Mouse (Mus musculus): ENCODE results near the gene Afmid. TPM values are rescaled to one million over a fixed set of nuclear protein-coding genes. Genes with fewer than 3 reads are reported as not detected.
A peak's percentile ranks its signal among the peaks of the same experiment; 100 is the strongest.
"Not testable (repeated sequence)": the region's sequence is repeated elsewhere in the genome, so short reads cannot be mapped to it uniquely, and the experiment has no call there.

Gene Afmid
- polyA plus RNA-seq, 1 experiment from 2014 or later: 6.5 TPM

GRCm38 (mm10) chr11:117792281-117792888, 33.3 kb upstream of the Afmid start:
- peak; percentile 62 for DNase-seq (ENCODE audit: low spot score)

GRCm38 (mm10) chr11:117794035-117794551, 31.6 kb upstream of the Afmid start:
- DNase-seq (ENCODE audit: low spot score): peak; percentile 72

- DNase-seq (ENCODE audit: low spot score): peak; percentile 31
Observed at GRCm38 (mm10) chr11:117796954-117797353, 28.8 kb upstream of the Afmid start.

GRCm38 (mm10) chr11:117797511-117798159, 28.1 kb upstream of the Afmid start, which contains the start of gene 6030468B19Rik:
6030468B19Rik (plus strand) TSS chr11:117797660.
- DNase-seq (ENCODE audit: low spot score): peak; percentile 39

GRCm38 (mm10) chr11:117798160-117798541, 27.6 kb upstream of the Afmid start:
- DNase-seq (ENCODE audit: low spot score): peak; percentile 47

GRCm38 (mm10) chr11:117799174-117799573, 26.6 kb upstream of the Afmid start:
- no peak for DNase-seq (ENCODE audit: low spot score)

- DNase-seq (ENCODE audit: low spot score): no peak
Observed at GRCm38 (mm10) chr11:117800038-117800437, 25.7 kb upstream of the Afmid start.

GRCm38 (mm10) chr11:117801650-117802049, 24.1 kb upstream of the Afmid start:
- no peak for DNase-seq (ENCODE audit: low spot score)

- no peak for DNase-seq (ENCODE audit: low spot score)
Observed at GRCm38 (mm10) chr11:117803166-117803688, 22.5 kb upstream of the Afmid start.

GRCm38 (mm10) chr11:117806781-117807180, 18.9 kb upstream of the Afmid start:
- DNase-seq (ENCODE audit: low spot score): no peak

GRCm38 (mm10) chr11:117809407-117810311, 16.1 kb upstream of the Afmid start, which contains the start of the genes Gm20708 and Syngr2:
Gm20708 (plus strand) TSS chr11:117809668.
Syngr2 (plus strand) TSS chr11:117809668.
- peak; percentile 72 for DNase-seq (ENCODE audit: low spot score)

GRCm38 (mm10) chr11:117810401-117811046, 15.2 kb upstream of the Afmid start:
- peak; percentile 87 for DNase-seq (ENCODE audit: low spot score)

- DNase-seq (ENCODE audit: low spot score): no peak
Observed at GRCm38 (mm10) chr11:117813867-117814266, 11.9 kb upstream of the Afmid start.

GRCm38 (mm10) chr11:117814704-117815366, 10.9 kb upstream of the Afmid start:
- no peak for DNase-seq (ENCODE audit: low spot score)

GRCm38 (mm10) chr11:117815850-117816249, 9.9 kb upstream of the Afmid start:
- not testable (repeated sequence) for DNase-seq (ENCODE audit: low spot score)

- no peak for DNase-seq (ENCODE audit: low spot score)
Observed at GRCm38 (mm10) chr11:117816389-117816996, 9.2 kb upstream of the Afmid start.

GRCm38 (mm10) chr11:117819095-117819494, 6.6 kb upstream of the Afmid start:
- no peak for DNase-seq (ENCODE audit: low spot score)

- no peak for DNase-seq (ENCODE audit: low spot score)
Observed at GRCm38 (mm10) chr11:117820173-117820572, 5.6 kb upstream of the Afmid start.

- no peak for DNase-seq (ENCODE audit: low spot score)
Observed at GRCm38 (mm10) chr11:117821868-117822267, 3.9 kb upstream of the Afmid start.

Measured in thymus, postnatal 0 days (tissue).